Mouse (Mus musculus) urinary bladder, postnatal 10 days (tissue): ENCODE measurements around the gene Utrn.

Source experiments
- DNase-seq: peaks from one replicate; pipeline ENCODE4 v3.0.0; 2022; ENCODE audit warnings: low spot score

Gene Utrn

GRCm38 (mm10) chr10:12423994-12424725, 445.0 kb downstream of the Utrn start:
- no peak for DNase-seq

- DNase-seq: no peak
These were observed 454.2 kb downstream of the Utrn start for GRCm38 (mm10) chr10:12414967-12415366.

GRCm38 (mm10) chr10:12406338-12407110, 462.6 kb downstream of the Utrn start:
- no peak for DNase-seq

DNA sequence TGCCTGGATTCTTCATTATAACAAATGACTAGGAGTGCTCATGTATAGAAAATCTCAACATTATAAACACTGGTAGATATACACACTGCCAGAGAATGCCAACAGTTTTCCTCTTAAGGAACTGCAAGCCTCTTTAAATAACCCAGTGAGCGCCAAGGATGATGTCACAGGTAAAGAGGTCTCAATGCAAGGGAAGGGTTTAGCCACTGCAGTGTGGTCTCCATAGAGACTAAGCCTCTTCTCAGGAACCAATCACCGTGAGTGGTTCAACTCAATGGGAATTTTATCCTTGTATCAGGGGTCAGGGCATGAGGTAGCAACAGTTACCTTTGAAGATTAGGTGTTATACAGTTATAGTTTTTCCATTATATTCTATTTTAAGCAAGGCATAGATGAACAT, 469.7 kb downstream of the Utrn start:
- no peak for DNase-seq

GRCm38 (mm10) chr10:12380139-12380538, 489.0 kb downstream of the Utrn start:
- no peak for DNase-seq

GRCm38 (mm10) chr10:12379123-12379522, 490.0 kb downstream of the Utrn start:
- DNase-seq: no peak

DNA sequence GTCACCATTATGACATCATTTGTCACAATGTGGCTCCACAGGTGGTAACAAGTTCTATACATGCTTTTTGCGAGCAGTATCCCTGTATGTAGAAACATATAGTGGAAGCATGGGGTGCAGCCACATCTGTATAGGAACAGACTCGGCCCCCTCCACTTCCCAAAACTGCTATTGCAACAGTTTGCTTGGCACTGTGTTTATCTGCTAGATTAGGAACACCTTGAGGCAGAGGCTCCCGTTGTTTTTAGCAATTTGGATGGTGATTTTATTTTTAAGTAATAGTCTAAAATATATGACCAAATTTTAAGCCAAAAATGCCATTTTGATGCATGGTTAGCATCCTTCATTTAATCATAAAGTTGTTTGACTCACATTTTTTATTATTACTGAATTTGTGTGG, 491.4 kb downstream of the Utrn start:
- no peak for DNase-seq

- DNase-seq: no peak
These were observed 493.1 kb downstream of the Utrn start for GRCm38 (mm10) chr10:12376015-12376414.

DNA sequence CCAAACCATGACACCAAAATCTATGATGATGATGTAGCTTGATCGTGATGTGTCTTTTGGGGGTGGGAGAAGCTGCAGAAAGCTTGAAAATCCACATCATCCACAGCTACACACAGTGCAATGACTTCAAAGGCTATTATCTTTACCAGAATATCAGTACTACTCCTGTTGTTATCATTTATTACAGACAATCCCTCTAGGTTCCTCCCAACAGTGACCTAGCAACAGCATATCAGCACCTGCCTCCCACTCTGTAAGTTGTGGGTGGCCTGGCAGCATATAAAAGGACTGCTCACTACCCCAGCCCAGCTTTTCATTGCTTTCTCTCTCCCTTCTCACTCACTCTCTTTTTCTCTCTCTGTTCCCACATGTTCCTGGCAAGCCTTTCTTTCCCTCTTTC, 494.4 kb downstream of the Utrn start:
- DNase-seq: no peak

GRCm38 (mm10) chr10:12354556-12354955, 514.6 kb downstream of the Utrn start:
- DNase-seq: no peak

GRCm38 (mm10) chr10:12354106-12354505, 515.1 kb downstream of the Utrn start:
- DNase-seq: no peak

GRCm38 (mm10) chr10:12339704-12340558, 529.2 kb downstream of the Utrn start:
- DNase-seq: no peak

- DNase-seq: no peak
These were observed 530.0 kb downstream of the Utrn start for GRCm38 (mm10) chr10:12339005-12339703.
